Mouse (Mus musculus) activated CD4-positive, CD25-positive, alpha-beta regulatory T cell, adult 4 months (primary cell): Measurements from ENCODE around the gene Ankef1. TPM values are rescaled to one million over a fixed set of nuclear protein-coding genes. Genes with fewer than 3 reads are reported as not detected.

ENCODE experiments used
- ATAC-seq: one replicate; pipeline ENCODE4 v1.8.0; 2017
- polyA plus RNA-seq, 2 experiments: library from polyadenylated mRNA; unstranded; fragments of 100-300 nt; shearing (Covaris generic); gene quantifications; one replicate each; pipeline ENCODE4 v1.2.1; 2017

Ankef1 gene
- polyA plus RNA-seq: not detected

- ATAC-seq: no peak
Measured at GRCm38 (mm10) chr2:136501651-136502050, at the start of gene Ankef1. TSS of gene Ankef1 (plus strand) at chr2:136501910.

DNA sequence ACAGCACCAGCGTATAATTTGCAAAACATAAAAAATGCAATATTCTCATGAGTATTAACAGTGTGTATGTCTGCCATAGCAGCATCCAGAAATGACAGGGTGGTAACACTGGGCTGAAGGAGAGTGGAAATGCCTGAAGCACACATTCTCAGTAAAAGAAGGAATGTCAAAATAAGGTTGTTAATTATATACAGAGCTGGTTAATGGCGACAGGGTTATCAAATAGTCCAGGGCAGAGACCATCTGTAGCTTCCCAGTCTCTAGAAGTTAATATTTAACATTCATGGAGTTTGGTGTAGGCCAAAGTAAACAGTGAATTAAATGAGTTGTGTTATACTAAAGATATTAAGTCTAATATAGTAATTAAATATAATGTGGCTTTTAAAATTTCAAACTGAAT is 45.2 kb upstream of the Ankef1 start:
- ATAC-seq: no peak

- no peak for ATAC-seq
Measured at GRCm38 (mm10) chr2:136456875-136457274, 44.8 kb upstream of the Ankef1 start.

DNA sequence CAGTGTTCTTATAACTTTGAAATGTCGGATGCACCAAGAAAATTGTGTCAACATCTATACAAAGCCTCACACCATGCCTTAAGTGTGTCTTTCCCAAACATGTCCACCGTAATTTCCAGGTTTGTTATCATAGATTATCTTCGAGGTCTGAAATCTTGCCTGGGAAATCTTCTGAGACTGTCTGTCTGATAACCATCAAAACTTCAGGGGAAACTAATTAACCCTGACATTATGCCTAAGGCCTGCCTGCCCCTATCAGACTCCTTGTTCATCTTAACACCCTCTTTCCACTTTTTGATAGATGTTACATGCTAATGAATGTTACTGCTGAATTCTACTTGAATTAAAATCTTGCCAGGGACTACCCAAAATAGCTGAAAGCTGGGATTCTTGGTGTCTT is 24.1 kb upstream of the Ankef1 start:
- no peak for ATAC-seq

DNA sequence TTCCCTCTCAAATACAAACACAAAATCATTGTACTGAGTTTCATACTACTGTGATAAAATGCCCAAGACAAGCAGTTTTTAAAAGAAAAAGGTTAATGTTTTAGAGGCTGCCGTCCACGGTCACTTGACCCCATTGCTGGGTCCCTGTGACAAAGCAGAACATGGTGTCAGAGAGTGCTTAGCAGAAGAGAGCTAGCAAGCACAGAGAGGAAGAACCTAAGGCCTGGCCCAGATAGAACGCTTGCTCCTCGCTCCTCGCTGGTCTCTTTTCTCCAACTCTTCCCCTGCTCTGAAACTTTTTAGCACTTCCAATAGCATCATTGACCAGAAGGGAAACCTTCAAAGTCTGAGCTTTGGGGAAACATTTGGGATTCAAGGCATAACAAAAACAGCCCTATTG is 19.4 kb upstream of the Ankef1 start:
- no peak for ATAC-seq

DNA sequence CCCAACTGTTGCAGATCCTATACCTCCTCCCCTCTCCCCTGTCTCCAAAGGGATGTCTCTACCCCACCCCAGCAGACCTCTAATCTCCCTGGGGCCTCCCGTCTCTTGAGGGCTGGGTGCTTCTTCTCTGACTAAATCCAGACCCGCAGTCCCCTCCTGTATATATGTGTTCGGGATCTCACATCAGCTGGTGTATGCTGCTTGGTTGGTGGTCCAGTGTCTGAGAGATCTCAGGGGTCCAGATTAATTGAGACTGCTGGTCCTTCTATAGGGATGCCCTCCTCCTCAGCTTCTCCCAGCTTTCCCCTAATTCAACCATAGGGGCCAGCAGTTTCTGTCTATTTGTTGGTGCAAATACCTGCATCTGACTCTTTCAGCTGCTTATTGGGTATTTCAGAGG is 18.7 kb upstream of the Ankef1 start:
- ATAC-seq: no peak

GRCm38 (mm10) chr2:136484955-136485354 is 16.8 kb upstream of the Ankef1 start:
- ATAC-seq: no peak

DNA sequence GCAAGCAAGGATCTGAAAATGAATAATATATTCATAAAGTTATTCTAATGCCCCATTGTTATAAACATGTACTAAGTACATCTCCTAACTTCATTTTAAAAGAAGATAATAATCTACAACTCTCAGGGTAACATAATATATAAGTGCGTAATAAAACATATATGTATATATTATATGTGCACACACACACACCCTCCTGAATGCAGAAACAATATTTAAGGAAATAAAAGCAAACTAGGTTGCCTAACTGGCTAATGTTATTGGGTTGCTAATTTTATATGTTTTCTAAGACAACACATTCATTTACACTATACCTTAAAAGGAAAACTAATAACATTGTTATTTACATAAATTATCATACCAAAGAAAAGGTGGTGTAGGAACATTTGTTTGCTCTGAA is 16.3 kb upstream of the Ankef1 start:
- ATAC-seq: no peak

DNA sequence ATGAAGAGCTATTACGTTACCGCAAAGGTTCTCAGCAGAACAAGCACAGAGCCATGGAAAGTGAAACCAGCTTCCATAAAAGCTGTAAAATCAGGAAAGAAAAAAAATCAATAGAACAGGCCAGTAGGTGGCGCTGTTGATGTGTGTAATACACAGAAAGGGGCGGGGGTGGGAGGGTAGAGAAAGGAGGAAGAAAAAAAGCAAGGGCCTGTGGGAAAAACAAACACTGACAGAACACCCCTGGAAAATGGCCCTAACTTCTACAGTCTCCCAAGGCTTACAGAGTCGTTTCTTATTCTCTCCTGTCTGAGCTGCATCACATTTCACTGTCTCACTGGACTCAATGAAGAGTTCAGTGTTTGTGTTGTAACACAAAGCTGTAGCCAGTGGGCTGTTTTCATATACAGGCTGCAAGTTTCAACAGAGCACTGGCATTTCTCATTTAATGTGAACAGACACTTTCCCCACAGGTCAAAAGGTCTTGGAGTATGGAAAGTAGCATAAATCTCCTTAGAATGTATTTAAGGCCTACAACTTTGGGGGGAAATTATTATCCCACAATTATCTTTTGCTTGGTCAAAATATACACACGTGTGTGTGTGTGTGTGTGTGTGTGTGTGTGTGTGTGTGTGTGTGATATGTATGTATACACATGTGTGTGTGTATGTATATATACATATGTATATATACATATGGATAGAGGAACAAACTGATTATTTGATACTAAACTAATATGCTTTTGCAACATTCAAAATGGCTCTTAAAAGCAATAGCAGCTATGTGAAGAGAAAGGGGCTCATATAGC is 15.7 kb upstream of the Ankef1 start:
- no peak for ATAC-seq

DNA sequence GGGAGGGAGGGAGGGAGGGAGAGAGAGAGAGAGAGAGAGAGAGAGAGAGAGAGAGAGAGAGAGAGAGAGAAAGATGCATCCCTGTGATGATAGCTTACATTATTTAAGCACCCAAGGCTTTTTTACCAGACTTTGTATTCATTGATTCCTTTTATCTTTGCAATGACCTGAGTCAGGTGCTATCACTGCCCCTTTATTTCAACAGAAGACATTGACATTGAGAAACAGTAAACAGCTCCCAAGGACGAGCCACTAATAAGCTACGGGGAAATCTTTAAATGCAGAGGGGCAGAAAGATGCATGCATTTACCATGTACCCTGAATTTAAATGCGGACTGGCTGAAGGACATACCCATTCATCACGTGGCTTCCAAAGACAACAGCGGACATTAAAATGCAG is 14.7 kb upstream of the Ankef1 start:
- no peak for ATAC-seq

GRCm38 (mm10) chr2:136511073-136511472 is 9.4 kb downstream of the Ankef1 start:
- no peak for ATAC-seq

DNA sequence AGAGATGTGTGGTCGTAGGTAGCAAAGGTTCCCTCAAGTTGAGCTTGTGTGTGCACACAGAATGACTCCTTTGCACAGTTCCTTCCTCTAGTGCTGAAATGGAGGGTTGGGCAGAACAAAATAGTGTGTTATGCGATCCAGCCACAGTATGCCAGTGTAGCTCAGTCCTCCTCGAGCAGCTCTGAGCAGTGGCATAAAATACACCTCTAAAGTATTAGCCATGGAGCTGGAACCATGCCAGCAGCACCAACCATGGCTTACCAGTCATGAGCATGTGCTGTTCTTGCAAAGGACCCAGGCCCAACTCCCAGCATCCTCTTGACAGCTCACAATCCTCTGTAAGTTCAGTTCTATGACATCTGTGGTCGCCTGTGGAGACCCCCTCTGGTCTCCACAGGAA is 10.0 kb downstream of the Ankef1 start:
- no peak for ATAC-seq

DNA sequence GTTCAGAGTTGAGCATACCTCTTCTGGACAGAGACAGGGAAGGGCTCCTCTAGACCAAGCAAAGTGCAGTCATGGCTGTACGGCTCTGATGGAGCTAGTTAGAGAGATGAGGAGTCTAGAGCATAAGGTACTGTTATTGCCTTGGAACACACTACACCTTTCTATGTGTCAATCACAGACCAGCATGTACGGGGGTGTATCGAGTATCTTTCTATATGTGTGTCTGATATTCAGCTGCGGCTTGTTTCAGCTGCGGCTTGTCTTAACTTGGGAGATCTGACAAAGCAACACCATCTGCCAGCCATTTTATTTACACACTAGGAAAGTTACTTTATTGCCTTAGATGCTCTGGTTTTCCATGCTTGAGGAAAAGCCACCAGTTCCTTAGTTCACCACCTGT is 11.1 kb downstream of the Ankef1 start:
- no peak for ATAC-seq

- ATAC-seq: no peak
Measured at GRCm38 (mm10) chr2:136513806-136514205, 12.1 kb downstream of the Ankef1 start.

DNA sequence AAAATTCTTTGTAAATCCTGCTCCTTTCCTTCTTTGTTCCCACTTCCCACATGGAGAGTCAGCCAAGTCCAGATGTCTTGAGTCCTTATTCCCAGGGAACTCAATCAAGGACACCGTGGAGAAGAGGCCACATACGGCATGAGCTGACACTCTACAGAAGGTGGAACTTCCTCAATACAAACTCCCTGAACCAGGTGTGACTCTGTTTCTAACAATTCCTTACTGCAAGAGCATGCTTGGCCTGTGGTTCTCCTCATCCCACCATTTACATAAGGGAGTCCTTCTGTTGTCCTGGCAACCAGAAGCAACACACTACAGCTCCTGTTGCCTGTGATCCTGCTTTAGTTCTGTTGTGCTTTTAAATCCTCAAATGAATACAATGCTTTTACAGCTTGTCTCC is 13.8 kb downstream of the Ankef1 start:
- no peak for ATAC-seq

- no peak for ATAC-seq
Measured at GRCm38 (mm10) chr2:136528937-136529336, 27.2 kb downstream of the Ankef1 start.

DNA sequence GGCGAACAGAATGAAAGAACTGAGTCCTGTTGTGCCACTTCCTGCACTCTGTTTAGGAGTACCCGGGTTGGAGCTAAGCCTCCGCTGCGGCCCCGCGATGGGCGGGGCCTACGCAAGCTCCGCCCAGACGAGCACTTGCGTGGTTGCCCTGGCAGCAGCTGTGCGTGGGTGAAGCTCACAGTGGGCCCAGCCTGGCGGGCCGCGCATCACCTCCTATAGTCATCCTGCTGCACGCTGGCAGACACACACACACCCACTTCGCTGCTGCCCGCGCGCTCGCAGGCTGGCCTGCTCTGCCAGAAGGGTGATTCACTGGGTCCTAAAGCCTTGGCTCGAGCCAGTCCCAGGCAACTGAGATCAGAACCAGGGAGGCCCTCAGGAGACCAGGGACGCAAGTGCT is 30.3 kb downstream of the Ankef1 start:
- ATAC-seq: peak; percentile 54

DNA sequence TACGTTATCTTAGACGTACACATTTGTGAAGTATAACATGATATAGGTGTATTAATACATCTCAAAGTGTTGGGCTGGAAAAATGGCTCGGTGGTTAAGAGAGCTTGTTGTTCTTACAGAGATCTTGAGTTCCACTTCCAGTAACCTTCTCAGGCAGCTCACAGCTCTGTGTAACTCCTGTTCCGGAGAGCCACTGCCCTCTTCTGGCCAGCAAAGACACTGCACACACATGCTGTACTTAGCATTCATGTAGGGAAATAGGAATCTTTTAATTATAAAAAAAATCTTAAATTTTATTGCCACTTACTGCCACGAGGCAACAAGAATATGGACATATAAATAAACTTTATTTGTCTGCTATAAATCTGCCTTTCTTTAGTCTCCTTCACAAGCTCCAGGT is 56.3 kb downstream of the Ankef1 start:
- no peak for ATAC-seq

GRCm38 (mm10) chr2:136562336-136562735 is 60.6 kb downstream of the Ankef1 start:
- no peak for ATAC-seq

DNA sequence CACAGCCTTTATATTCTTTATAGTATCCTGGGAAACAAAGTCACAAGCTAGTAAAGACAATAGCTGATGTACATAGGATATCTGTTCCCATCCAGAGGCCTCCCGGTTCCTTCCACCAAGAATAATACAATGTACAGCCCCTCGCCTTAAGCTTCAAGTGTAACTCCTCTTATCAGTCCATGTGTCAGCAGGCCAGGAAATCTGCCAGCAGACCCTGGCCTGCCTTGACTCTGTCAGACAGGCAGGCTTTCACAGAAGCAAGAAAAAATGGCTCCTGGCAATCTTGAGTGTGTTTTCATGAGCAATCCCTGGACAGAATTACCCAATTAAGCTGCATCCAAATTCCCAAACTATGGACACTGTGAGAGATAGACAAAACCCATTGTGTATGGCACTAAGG is 69.1 kb downstream of the Ankef1 start:
- no peak for ATAC-seq

GRCm38 (mm10) chr2:136582762-136583161 is 81.1 kb downstream of the Ankef1 start:
- no peak for ATAC-seq

DNA sequence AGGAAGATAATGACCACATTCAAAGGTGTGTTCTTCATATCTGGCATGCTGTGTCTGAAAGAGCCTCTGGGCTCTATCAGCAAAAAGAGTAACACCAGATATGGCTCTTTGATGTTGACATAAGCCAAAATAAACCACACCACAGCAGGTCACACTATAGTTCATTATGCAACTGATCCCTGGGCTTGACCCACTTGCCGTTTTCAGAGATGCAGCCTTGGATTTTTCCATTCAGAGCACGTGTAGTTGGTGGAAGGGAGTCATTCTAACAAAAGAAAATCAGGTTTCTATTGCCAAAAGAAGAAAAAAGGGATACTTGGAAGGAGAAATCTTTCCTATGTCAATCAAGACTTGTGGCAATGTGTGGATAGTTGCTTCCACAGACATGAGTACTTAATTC is 87.1 kb downstream of the Ankef1 start:
- no peak for ATAC-seq

DNA sequence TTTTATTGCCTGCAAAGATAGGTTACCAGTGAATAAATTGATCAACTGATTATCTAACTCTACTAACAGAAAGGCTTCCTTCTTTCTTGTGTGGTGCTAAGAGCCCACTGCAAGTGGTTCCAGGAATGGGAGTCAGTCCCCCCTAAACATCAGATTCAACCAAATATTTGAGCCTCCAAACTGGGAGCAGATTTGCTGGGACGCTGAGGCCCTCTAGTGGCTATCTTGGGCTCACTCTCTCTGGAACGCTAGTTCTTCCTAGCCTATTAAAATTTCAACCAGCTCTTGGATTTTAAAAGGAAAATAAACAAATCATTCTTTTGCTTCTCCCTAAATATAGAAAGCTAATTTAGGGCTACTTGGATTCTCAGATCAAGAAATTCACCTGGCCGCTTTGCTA is 94.7 kb downstream of the Ankef1 start:
- ATAC-seq: no peak

DNA sequence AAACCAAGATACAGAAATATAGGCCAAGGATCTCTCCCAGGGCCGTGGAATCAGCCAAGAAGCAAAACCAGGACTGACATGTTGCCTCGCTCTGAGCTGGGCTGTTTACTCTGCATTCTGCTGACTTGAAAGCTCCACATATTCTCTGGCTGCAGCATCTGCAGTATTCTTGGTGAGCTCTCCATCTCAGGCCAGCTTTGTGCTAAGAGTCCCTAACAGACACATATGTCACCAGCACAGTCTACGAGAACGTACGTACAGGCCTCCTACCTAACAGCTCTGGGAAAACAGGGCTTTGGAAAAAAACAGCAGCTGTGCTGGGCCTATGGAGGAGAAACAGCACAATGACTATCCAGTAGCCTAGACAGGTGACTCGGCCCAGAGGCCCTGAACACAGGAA is 97.0 kb downstream of the Ankef1 start:
- no peak for ATAC-seq

- ATAC-seq: no peak
Measured at GRCm38 (mm10) chr2:136600651-136601170, 99.0 kb downstream of the Ankef1 start.
